Comparison of ENCODE assay signal across 8 mouse cellular contexts in the genomic region with DNA sequence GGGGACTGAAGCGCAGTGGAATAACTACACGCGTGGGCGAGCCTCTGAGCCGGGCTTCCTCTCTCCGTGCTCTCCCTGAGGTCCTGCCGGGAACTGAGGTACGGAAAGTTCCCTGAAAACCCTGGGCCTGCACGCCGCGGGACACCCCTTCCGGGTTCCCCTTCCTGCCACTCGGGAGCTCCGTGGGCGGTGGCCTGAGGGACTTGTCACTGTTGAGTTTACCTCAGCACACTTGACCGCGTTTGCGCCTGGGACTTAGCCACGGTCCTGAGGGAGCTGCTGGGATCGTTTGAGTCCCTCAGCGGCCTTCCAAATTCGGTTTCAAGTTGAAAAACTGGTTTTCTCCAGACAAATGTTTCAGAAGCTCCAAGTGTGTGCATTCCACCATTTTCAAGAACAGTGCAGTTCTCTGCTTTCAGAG. TPM values are rescaled to one million over a fixed set of nuclear protein-coding genes. Genes with fewer than 3 reads are reported as not detected.
DNase-seq lines count a peak whose midpoint lies in the region; ATAC-seq lines count a peak whose summit lies in the region.

No protein-coding gene starts in this region.

- H3K4me3 ChIP-seq in embryonic facial prominence, embryonic 12.5 days = peak overlapping the region; percentile 78
- H3K4me3 ChIP-seq in heart, embryonic 15.5 days = peak overlapping the region; percentile 84
- H3K4me3 ChIP-seq in macrophage (ENCODE audit: inconsistent target) = peak overlapping the region; percentile 91

- DNase-seq in A20 (ENCODE audit: low read depth, low spot score) (peak; percentile 62), MN1 (ENCODE audit: low spot score) (peak; percentile 68)
- peak; percentile 83 for DNase-seq in kidney, postnatal 14 days
- DNase-seq in spleen, postnatal 14 days (ENCODE audit: low spot score in 2 of 2) = peak; percentile 58 to 65
- no peak for DNase-seq in cerebellum, postnatal 4 days (ENCODE audit: low spot score in 2 of 2)

- H3K9ac ChIP-seq in embryonic facial prominence, embryonic 12.5 days = peak overlapping the region; percentile 92
- peak overlapping the region; percentile 90 for H3K9ac ChIP-seq in heart, embryonic 15.5 days

- H3K4me2 ChIP-seq in embryonic facial prominence, embryonic 12.5 days (replicated peaks) = peak overlapping the region; percentile 78
- H3K4me2 ChIP-seq in heart, embryonic 15.5 days = peak overlapping the region; percentile 72

- no peaks in the 10 kb centered on the region; the same call in 1 of the 2 replicates for H3K36me3 ChIP-seq in embryonic facial prominence, embryonic 12.5 days
- H3K36me3 ChIP-seq in heart, embryonic 15.5 days = peaks cover 2% of the 10 kb centered on the region; the same call in 1 of the 2 replicates
- no peaks in the 10 kb centered on the region for H3K36me3 ChIP-seq in macrophage (ENCODE audit: inconsistent target)

- peaks cover 85% of the 10 kb centered on the region for H3K79me2 ChIP-seq in macrophage (ENCODE audit: inconsistent target)

- peak overlapping the region; percentile 95 for H3K27ac ChIP-seq in embryonic facial prominence, embryonic 12.5 days
- H3K27ac ChIP-seq in heart, embryonic 15.5 days = peak overlapping the region; percentile 97
- H3K27ac ChIP-seq in macrophage = peak overlapping the region; percentile 91

- under 1% methylated on average over 16 of the region's 22 CpGs for WGBS in embryonic facial prominence, embryonic 12.5 days
- under 1% methylated on average over 22 of the region's 22 CpGs for WGBS in heart, embryonic 15.5 days
- 0% methylated on average over 21 of the region's 22 CpGs for WGBS in macrophage (ENCODE audit: missing documents)

- H3K9me3 ChIP-seq in embryonic facial prominence, embryonic 12.5 days = no peaks in the 10 kb centered on the region
- no peaks in the 10 kb centered on the region for H3K9me3 ChIP-seq in heart, embryonic 15.5 days (replicated peaks)

- no peaks in the 10 kb centered on the region for H3K27me3 ChIP-seq in embryonic facial prominence, embryonic 12.5 days
- no peaks in the 10 kb centered on the region for H3K27me3 ChIP-seq in heart, embryonic 15.5 days

- ATAC-seq in embryonic facial prominence, embryonic 12.5 days (ENCODE audit: insufficient number of reproducible peaks, insufficient read depth, low FRiP score, low TSS enrichment) = peak; percentile 32; the same call in 1 of the 2 replicates
- peak; percentile 43 for ATAC-seq in heart, embryonic 15.5 days (replicated peaks; ENCODE audit: insufficient number of reproducible peaks, insufficient read depth, low FRiP score, low read depth)

- H3K4me1 ChIP-seq in embryonic facial prominence, embryonic 12.5 days = peaks cover 18% of the 10 kb centered on the region
- peaks cover 24% of the 10 kb centered on the region for H3K4me1 ChIP-seq in heart, embryonic 15.5 days (replicated peaks)

RNA-seq across cellular contexts. Expression of a gene that starts 0.5 kb away (rescaled TPM):
- polyA plus RNA-seq in embryonic facial prominence, embryonic 12.5 days (2016; fragmentation: Nextera tagmentation; extraction: Ambion mirVana) = 75.6 and 80.9 TPM in 2 replicates
- 47.0 and 49.4 TPM in 2 replicates for polyA plus RNA-seq in heart, embryonic 15.5 days (2015; fragmentation: Nextera tagmentation; extraction: Ambion mirVana)
- 100 to 1,000 TPM in 4 of 26 experiments, 10 to 100 TPM in 22; 34.4 to 171 (median 63.2) TPM for total RNA-seq in macrophage (2018; cell fraction: chromatin; rRNA removed)
- total RNA-seq in macrophage (2018; cell fraction: cytosol; rRNA removed) = 10 to 100 TPM in 25 of 26 experiments, 1 to 10 TPM in 1; 10.0 to 25.4 (median 13.9) TPM
- 100 to 1,000 TPM in 2 of 26 experiments, 10 to 100 TPM in 24; 21.6 to 128 (median 56.3) TPM for total RNA-seq in macrophage (2018; cell fraction: nucleus; rRNA removed)
- polyA plus RNA-seq in macrophage (2018) = 15.9 to 48.3 TPM (median 18.5 TPM) in 3 replicates

RNA-seq across cellular contexts. Expression of a gene that starts 1.1 kb away (rescaled TPM):
- 85.3 and 87.8 TPM in 2 replicates for polyA plus RNA-seq in embryonic facial prominence, embryonic 12.5 days (2016; fragmentation: Nextera tagmentation; extraction: Ambion mirVana)
- polyA plus RNA-seq in heart, embryonic 15.5 days (2015; fragmentation: Nextera tagmentation; extraction: Ambion mirVana) = 77.7 and 88.3 TPM in 2 replicates
- total RNA-seq in macrophage (2018; cell fraction: chromatin; rRNA removed) = 100 to 1,000 TPM in 17 of 26 experiments, 10 to 100 TPM in 9; 61.4 to 161 (median 109) TPM
- 100 to 1,000 TPM in 4 of 26 experiments, 10 to 100 TPM in 22; 72.0 to 106 (median 93.7) TPM for total RNA-seq in macrophage (2018; cell fraction: cytosol; rRNA removed)
- 100 to 1,000 TPM in 10 of 26 experiments, 10 to 100 TPM in 16; 63.7 to 168 (median 86.6) TPM for total RNA-seq in macrophage (2018; cell fraction: nucleus; rRNA removed)
- polyA plus RNA-seq in macrophage (2018) = 81.7 to 146 TPM (median 81.9 TPM) in 3 replicates

Comparison
In these comparisons a context has a peak if more than half of its experiments do, and no peak if none do; other contexts are left out.
1. DNase-seq: peak in A20 (single experiment), MN1 (single experiment), kidney, postnatal 14 days (single experiment) and spleen, postnatal 14 days (2 of 2); none in cerebellum, postnatal 4 days (0 of 2).
2. Peak in every context shown above with its lines, with median percentiles within 50 percentile points of each other: H3K27ac ChIP-seq and H3K4me3 ChIP-seq.